Mouse (Mus musculus) heart, adult 9 months (tissue): ENCODE data around the gene Gm11239.
"Not testable (repeated sequence)": the region's sequence is repeated elsewhere in the genome, so short reads cannot be mapped to it uniquely, and the experiment has no call there.

Source experiments
- DNase-seq, 2 experiments: peaks; one replicate each; pipeline ENCODE4 v3.0.0; 2022; ENCODE audit warnings: low spot score in 2 of 2

The Gm11239 gene

GRCm38 (mm10) chr4:73668054-73668453 is at the start of gene Gm11239:
Gm11239 (plus strand) TSS chr4:73668354.
- not testable (repeated sequence) for DNase-seq

DNA sequence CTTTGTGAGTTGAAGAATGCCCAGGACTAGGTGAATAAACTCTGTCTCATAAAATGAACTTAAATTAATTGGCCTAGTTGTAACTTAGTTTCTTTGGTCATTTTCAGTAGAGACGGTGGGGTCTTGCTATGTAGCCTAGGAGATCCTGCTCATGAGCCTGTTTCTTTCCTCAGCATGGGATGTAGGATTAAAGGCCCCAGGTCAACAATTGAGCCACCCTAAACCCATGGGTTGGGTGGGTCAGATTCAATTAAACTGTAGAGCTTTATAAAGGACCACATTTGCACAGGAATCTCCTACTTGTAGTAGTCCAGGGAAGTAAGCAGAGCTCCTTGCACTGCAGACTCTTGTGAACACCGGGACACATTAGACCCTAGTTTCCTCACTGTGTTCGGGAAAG is 45.5 kb upstream of the Gm11239 start, which contains the start of gene Gm11237:
Gm11237 (plus strand) TSS at position 301 of the 400 bp plus-strand sequence.
- DNase-seq = not testable (repeated sequence)

DNA sequence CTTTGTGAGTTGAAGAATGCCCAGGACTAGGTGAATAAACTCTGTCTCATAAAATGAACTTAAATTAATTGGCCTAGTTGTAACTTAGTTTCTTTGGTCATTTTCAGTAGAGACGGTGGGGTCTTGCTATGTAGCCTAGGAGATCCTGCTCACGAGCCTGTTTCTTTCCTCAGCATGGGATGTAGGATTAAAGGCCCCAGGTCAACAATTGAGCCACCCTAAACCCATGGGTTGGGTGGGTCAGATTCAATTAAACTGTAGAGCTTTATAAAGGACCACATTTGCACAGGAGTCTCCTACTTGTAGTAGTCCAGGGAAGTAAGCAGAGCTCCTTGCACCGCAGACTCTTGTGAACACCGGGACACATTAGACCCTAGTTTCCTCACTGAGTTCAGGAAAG is 30.3 kb upstream of the Gm11239 start, which contains the start of gene Gm11236:
Gm11236 (plus strand) TSS at position 301 of the 400 bp plus-strand sequence.
- not testable (repeated sequence) for DNase-seq

- DNase-seq = not testable (repeated sequence)
Measured at GRCm38 (mm10) chr4:73661864-73662263, 6.3 kb upstream of the Gm11239 start.

DNA sequence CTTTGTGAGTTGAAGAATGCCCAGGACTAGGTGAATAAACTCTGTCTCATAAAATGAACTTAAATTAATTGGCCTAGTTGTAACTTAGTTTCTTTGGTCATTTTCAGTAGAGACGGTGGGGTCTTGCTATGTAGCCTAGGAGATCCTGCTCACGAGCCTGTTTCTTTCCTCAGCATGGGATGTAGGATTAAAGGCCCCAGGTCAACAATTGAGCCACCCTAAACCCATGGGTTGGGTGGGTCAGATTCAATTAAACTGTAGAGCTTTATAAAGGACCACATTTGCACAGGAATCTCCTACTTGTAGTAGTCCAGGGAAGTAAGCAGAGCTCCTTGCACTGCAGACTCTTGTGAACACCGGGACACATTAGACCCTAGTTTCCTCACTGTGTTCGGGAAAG is 15.1 kb downstream of the Gm11239 start, which contains the start of gene Gm428:
Gm428 (plus strand) TSS at position 301 of the 400 bp plus-strand sequence.
- DNase-seq = not testable (repeated sequence)

GRCm38 (mm10) chr4:73718761-73719160 is 50.6 kb downstream of the Gm11239 start:
- no peak for DNase-seq

DNA sequence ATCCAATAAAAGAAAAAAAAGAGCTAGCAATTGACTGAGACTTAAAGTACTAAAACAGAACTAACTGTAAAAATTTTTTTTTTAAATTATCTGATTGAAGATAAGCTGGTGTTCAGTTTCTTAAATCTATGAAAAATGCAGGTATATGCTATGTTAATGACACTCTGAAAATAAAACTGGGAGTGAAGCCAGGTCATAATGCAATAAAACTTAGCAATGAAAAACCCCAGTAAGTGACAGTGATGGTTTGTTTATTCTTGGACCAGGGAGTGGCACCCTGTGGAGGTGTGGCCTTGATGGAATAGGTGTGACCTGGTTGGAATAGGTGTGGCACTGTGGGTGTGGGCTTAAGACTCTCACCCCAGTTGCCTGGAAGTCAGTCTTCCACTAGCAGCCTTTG is 51.7 kb downstream of the Gm11239 start:
- DNase-seq = no peak
